In the genomic region with DNA sequence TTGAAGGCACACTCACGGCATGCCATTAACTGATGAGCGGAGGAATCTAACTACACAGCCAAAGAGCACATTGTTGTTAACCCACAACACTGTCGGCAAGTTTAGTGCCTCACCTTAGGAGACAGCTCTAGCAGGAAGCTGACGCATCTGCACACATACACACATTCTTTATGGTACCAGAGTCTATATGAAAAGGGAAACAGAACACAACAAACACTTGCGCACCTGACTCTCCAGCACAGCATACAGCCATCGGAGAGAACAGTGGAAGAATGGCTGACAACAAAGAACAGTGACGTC, we compare ENCODE assay signal across 20 mouse cellular contexts. TPM values are rescaled to one million over a fixed set of nuclear protein-coding genes. Genes with fewer than 3 reads are reported as not detected.
DNase-seq lines count a peak whose midpoint lies in the region; ATAC-seq lines count a peak whose summit lies in the region.
"Had no signal": no experiment of that assay in that cellular context is flagged by ENCODE, and none has a peak within 500 bp of the region (broad histone marks: within the 10 kb centered on the region; RNA-seq: fewer than 3 reads in every experiment).

No protein-coding gene starts in this region.

- intact Hi-C loops in left cerebral cortex, postnatal 36 days (cut with DNase I), result no loop called here

- H3K36me3 ChIP-seq in midbrain, embryonic 11.5 days (ENCODE audit: control insufficient read depth, insufficient read depth, low read length), result peaks cover 28% of the 10 kb centered on the region; the same call in 1 of the 2 replicates
- H3K36me3 ChIP-seq in midbrain, embryonic 16.5 days (ENCODE audit: control insufficient read depth, insufficient read depth, low read length), result peaks cover 40% of the 10 kb centered on the region

- H3K9ac ChIP-seq in midbrain, embryonic 11.5 days (ENCODE audit: low read length), result no peak overlapping the region
- H3K9ac ChIP-seq in midbrain, embryonic 16.5 days (ENCODE audit: low read depth, low read length), result no peak overlapping the region

- WGBS in midbrain, embryonic 11.5 days, result 89% methylated on average over 7 of the region's 7 CpGs
- 89% methylated on average over 7 of the region's 7 CpGs for WGBS in midbrain, embryonic 16.5 days

- peak; percentile 79 for DNase-seq in midbrain, embryonic 11.5 days (ENCODE audit: low spot score, missing footprints)
- peak; percentile 95 for DNase-seq in adipocyte (ENCODE audit: low spot score)
- no peak for DNase-seq in left cerebral cortex, postnatal 36 days (ENCODE audit: low spot score in 2 of 2)
- DNase-seq: adrenal gland, adult 2 months; adrenal gland, adult 8-10 months; adrenal gland, postnatal 10 days; adrenal gland, postnatal 14 days; adrenal gland, postnatal 25 days; adrenal gland, postnatal 36 days; B cell, adult 2 months; cerebellum, adult 11 months; cerebellum, adult 11-12 months; cerebellum, adult 18-20 months; cerebellum, adult 2 months had no signal

- no peak for ATAC-seq in midbrain, embryonic 11.5 days (ENCODE audit: low FRiP score)
- no peak for ATAC-seq in midbrain, embryonic 16.5 days
- ATAC-seq: activated CD4-positive, CD25-positive, alpha-beta regulatory T cell, adult 4 months; CD4-positive, CD25-positive, alpha-beta regulatory T cell, adult 4 months; Patski had no signal

- H3K9me3 ChIP-seq in midbrain, embryonic 11.5 days (ENCODE audit: control insufficient read depth, low read length), result no peaks in the 10 kb centered on the region
- no peaks in the 10 kb centered on the region for H3K9me3 ChIP-seq in midbrain, embryonic 16.5 days (replicated peaks; ENCODE audit: control insufficient read depth, low read length, poor library complexity, severe bottlenecking)
- H3K9me3 ChIP-seq: G1E had no signal

- H3K27me3 ChIP-seq in midbrain, embryonic 11.5 days (ENCODE audit: control insufficient read depth, insufficient read depth, low read length), result no peaks in the 10 kb centered on the region
- no peaks in the 10 kb centered on the region for H3K27me3 ChIP-seq in midbrain, embryonic 16.5 days (ENCODE audit: control insufficient read depth, insufficient read depth, low read depth, low read length)
- H3K27me3 ChIP-seq: CH12.LX, Patski had no signal

- H3K4me2 ChIP-seq in midbrain, embryonic 11.5 days, result no peak overlapping the region
- no peak overlapping the region for H3K4me2 ChIP-seq in midbrain, embryonic 16.5 days (ENCODE audit: low read length)

- no peaks in the 10 kb centered on the region for H3K4me1 ChIP-seq in midbrain, embryonic 11.5 days (ENCODE audit: control insufficient read depth, insufficient read depth, low read length)
- H3K4me1 ChIP-seq in midbrain, embryonic 16.5 days (ENCODE audit: control insufficient read depth, insufficient read depth, low read length), result no peaks in the 10 kb centered on the region

- no peak overlapping the region for H3K27ac ChIP-seq in midbrain, embryonic 11.5 days (ENCODE audit: low read depth, low read length)
- H3K27ac ChIP-seq in midbrain, embryonic 16.5 days (ENCODE audit: low read length), result no peak overlapping the region

- H3K4me3 ChIP-seq in midbrain, embryonic 11.5 days (ENCODE audit: low read depth, low read length), result no peak overlapping the region
- H3K4me3 ChIP-seq in midbrain, embryonic 16.5 days (ENCODE audit: low read depth, low read length), result no peak overlapping the region

RNA-seq across cellular contexts. Expression of a gene that starts 21.9 kb away (rescaled TPM):
- polyA plus RNA-seq in midbrain, embryonic 11.5 days (2014; fragmentation: Nextera tagmentation; extraction: Ambion mirVana), result 21.4 TPM in 2 replicates
- polyA plus RNA-seq in midbrain, embryonic 16.5 days (2015; fragmentation: Nextera tagmentation; extraction: Ambion mirVana), result 34.4 and 34.8 TPM in 2 replicates
- 10 to 100 TPM; 30.2 to 30.9 TPM for total RNA-seq in left cerebral cortex, postnatal 36 days (2021)

RNA-seq across cellular contexts. Expression of a gene that starts 24.4 kb away (rescaled TPM):
- 95.1 and 99.0 TPM in 2 replicates for polyA plus RNA-seq in midbrain, embryonic 11.5 days (2014; fragmentation: Nextera tagmentation; extraction: Ambion mirVana)
- polyA plus RNA-seq in midbrain, embryonic 16.5 days (2015; fragmentation: Nextera tagmentation; extraction: Ambion mirVana), result 29.4 and 34.9 TPM in 2 replicates
- total RNA-seq in left cerebral cortex, postnatal 36 days (2021), result 10 to 100 TPM; 12.8 to 15.5 TPM

RNA-seq across cellular contexts. Expression of a gene that starts 57.5 kb away (rescaled TPM):
- polyA plus RNA-seq in midbrain, embryonic 11.5 days (2014; fragmentation: Nextera tagmentation; extraction: Ambion mirVana), result 67.5 and 74.3 TPM in 2 replicates
- 53.1 and 55.7 TPM in 2 replicates for polyA plus RNA-seq in midbrain, embryonic 16.5 days (2015; fragmentation: Nextera tagmentation; extraction: Ambion mirVana)
- total RNA-seq in left cerebral cortex, postnatal 36 days (2021), result 10 to 100 TPM; 47.0 to 66.1 TPM

Comparison
In these comparisons a context has a peak if more than half of its experiments do, and no peak if none do; other contexts are left out.
1. DNase-seq: peak in midbrain, embryonic 11.5 days (single experiment) and adipocyte (single experiment); none in left cerebral cortex, postnatal 36 days (0 of 2).